Mouse (Mus musculus) liver, adult (tissue): ENCODE data around the gene Gast.
A peak's percentile ranks its signal among the peaks of the same experiment; 100 is the strongest.

Experiments used
- GATA4 ChIP-seq: IDR thresholded peaks from 2 replicates; pipeline ENCODE4 v1.6.1; 2014; ENCODE audit warnings: mild to moderate bottlenecking, low read length; ENCODE audit not compliant: insufficient replicate concordance

Gast gene

GRCm38 (mm10) chr11:100317826-100318380, 16.3 kb upstream of the Gast start:
- TF ChIP-seq GATA4, result no peak; the same call in 1 of the 2 replicates

GRCm38 (mm10) chr11:100318529-100319451, 15.4 kb upstream of the Gast start:
- TF ChIP-seq GATA4, result no peak

- TF ChIP-seq GATA4, result no peak
Measured at GRCm38 (mm10) chr11:100319492-100320171, 14.6 kb upstream of the Gast start, which contains the start of gene Eif1. Gene Eif1 (plus strand): TSS chr11:100319885.

- peak; percentile 45; the same call in 1 of the 2 replicates for TF ChIP-seq GATA4
Measured at GRCm38 (mm10) chr11:100320172-100320630, 14.0 kb upstream of the Gast start.

GRCm38 (mm10) chr11:100322591-100323258, 11.5 kb upstream of the Gast start:
- no peak for TF ChIP-seq GATA4

GRCm38 (mm10) chr11:100323578-100323977, 10.6 kb upstream of the Gast start:
- no peak for TF ChIP-seq GATA4

- no peak for TF ChIP-seq GATA4
Measured at GRCm38 (mm10) chr11:100325062-100325629, 9.1 kb upstream of the Gast start.

- no peak for TF ChIP-seq GATA4
Measured at GRCm38 (mm10) chr11:100327316-100327715, 6.9 kb upstream of the Gast start.

- no peak for TF ChIP-seq GATA4
Measured at GRCm38 (mm10) chr11:100327761-100328160, 6.4 kb upstream of the Gast start.

- TF ChIP-seq GATA4, result no peak
Measured at GRCm38 (mm10) chr11:100330235-100330634, 4.0 kb upstream of the Gast start.

GRCm38 (mm10) chr11:100332766-100333515, 1.3 kb upstream of the Gast start:
- no peak for TF ChIP-seq GATA4

- no peak for TF ChIP-seq GATA4
Measured at GRCm38 (mm10) chr11:100335731-100336130, 1.5 kb downstream of the Gast start.

GRCm38 (mm10) chr11:100344269-100344668, 10.1 kb downstream of the Gast start:
- TF ChIP-seq GATA4, result no peak

GRCm38 (mm10) chr11:100352076-100352857, 18.1 kb downstream of the Gast start:
- TF ChIP-seq GATA4, result no peak
